Mouse (Mus musculus) erythroid progenitor cell, adult 5-6 weeks (primary cell): ENCODE measurements around the gene Ciao1. TPM values are rescaled to one million over a fixed set of nuclear protein-coding genes. Genes with fewer than 3 reads are reported as not detected.
"Not testable (repeated sequence)": the region's sequence is repeated elsewhere in the genome, so short reads cannot be mapped to it uniquely, and the experiment has no call there.

Source experiments
- ATAC-seq: replicated peaks from 2 replicates; pipeline ENCODE4 v1.8.0; 2016; ENCODE audit warnings: moderate number of reproducible peaks, mild to moderate bottlenecking, moderate TSS enrichment, inconsistent platforms; ENCODE audit not compliant: poor library complexity, low FRiP score, severe bottlenecking
- total RNA-seq, 2 experiments: library from RNA; stranded (forward) in 1 of 2; stranded (reverse) in 1 of 2; fragments of 150-400 nt in 1 of 2; fragments of 186-747, 209-891 nt in 1 of 2; gene quantifications; 2 replicates each; pipeline versions ENCODE4 v1.2.3 to v1.2.4; 2015 to 2017; ENCODE audit warnings: low replicate concordance in 2 of 2

Gene Ciao1
- total RNA-seq, 2 experiments from 2014 or later = 9.2 to 9.4 TPM

- ATAC-seq = no peak
Measured at GRCm38 (mm10) chr2:127251457-127251856, 3.8 kb upstream of the Ciao1 start.

- ATAC-seq = no peak
Measured at GRCm38 (mm10) chr2:127250291-127251008, 2.8 kb upstream of the Ciao1 start.

- peak; percentile 45 for ATAC-seq
Measured at GRCm38 (mm10) chr2:127248334-127249004, 853 bp upstream of the Ciao1 start.

- ATAC-seq = no peak
Measured at GRCm38 (mm10) chr2:127240065-127240464, 7.6 kb downstream of the Ciao1 start.

GRCm38 (mm10) chr2:127237897-127238610 is 9.6 kb downstream of the Ciao1 start:
- ATAC-seq = 0 out of 2 replicates have a peak, but pooled peaks have one; percentile 25

GRCm38 (mm10) chr2:127225261-127225660 is 22.4 kb downstream of the Ciao1 start:
- no peak for ATAC-seq

GRCm38 (mm10) chr2:127217746-127218145 is 29.9 kb downstream of the Ciao1 start:
- ATAC-seq = no peak

- ATAC-seq = no peak
Measured at GRCm38 (mm10) chr2:127210701-127211100, 36.9 kb downstream of the Ciao1 start.

GRCm38 (mm10) chr2:127208452-127208769 is 39.2 kb downstream of the Ciao1 start:
- ATAC-seq = no peak

GRCm38 (mm10) chr2:127207547-127208451 is 39.8 kb downstream of the Ciao1 start, which contains the start of the genes 1810024B03Rik and Snrnp200:
Gene 1810024B03Rik (minus strand): TSS chr2:127208280.
Gene Snrnp200 (plus strand): TSS chr2:127208386.
- peak; percentile 98 for ATAC-seq

GRCm38 (mm10) chr2:127206916-127207315 is 40.7 kb downstream of the Ciao1 start:
- ATAC-seq = no peak

GRCm38 (mm10) chr2:127205936-127206335 is 41.7 kb downstream of the Ciao1 start:
- ATAC-seq = not testable (repeated sequence)

GRCm38 (mm10) chr2:127204932-127205331 is 42.7 kb downstream of the Ciao1 start:
- no peak for ATAC-seq

Other genes starting within 250 kb of the Ciao1 start
- gene Ap4e1, start 239.1 kb downstream of the Ciao1 start, total RNA-seq (2015; ENCODE audit: low replicate concordance) = 6.7 and 7.6 TPM in 2 replicates
- gene Ap4e1, start 239.1 kb downstream of the Ciao1 start, total RNA-seq (2017; ENCODE audit: low replicate concordance) = 9.2 and 17.2 TPM in 2 replicates
- 36.9 and 58.7 TPM in 2 replicates for gene Blvra, start 177.2 kb downstream of the Ciao1 start, total RNA-seq (2015; ENCODE audit: low replicate concordance)
- gene Blvra, start 177.2 kb downstream of the Ciao1 start, total RNA-seq (2017; ENCODE audit: low replicate concordance) = 29.5 and 43.9 TPM in 2 replicates
- 160 and 195 TPM in 2 replicates for gene Ncaph, start 113.9 kb downstream of the Ciao1 start, total RNA-seq (2015; ENCODE audit: low replicate concordance)
- gene Ncaph, start 113.9 kb downstream of the Ciao1 start, total RNA-seq (2017; ENCODE audit: low replicate concordance) = 202 and 244 TPM in 2 replicates
- gene Itpripl1, start 104.4 kb downstream of the Ciao1 start, total RNA-seq (2015; ENCODE audit: low replicate concordance) = 8.0 and 10.8 TPM in 2 replicates
- gene Itpripl1, start 104.4 kb downstream of the Ciao1 start, total RNA-seq (2017; ENCODE audit: low replicate concordance) = 2.2 and 2.4 TPM in 2 replicates
- 0.84 TPM in 1 of 2 replicates, not detected in the other for gene 1810024B03Rik, start 39.5 kb downstream of the Ciao1 start, total RNA-seq (2015; ENCODE audit: low replicate concordance)
- 1.1 TPM in 1 of 2 replicates, not detected in the other for gene 1810024B03Rik, start 39.5 kb downstream of the Ciao1 start, total RNA-seq (2017; ENCODE audit: low replicate concordance)
- 68.3 and 82.5 TPM in 2 replicates for gene Snrnp200, start 39.4 kb downstream of the Ciao1 start, total RNA-seq (2015; ENCODE audit: low replicate concordance)
- 86.6 and 112 TPM in 2 replicates for gene Snrnp200, start 39.4 kb downstream of the Ciao1 start, total RNA-seq (2017; ENCODE audit: low replicate concordance)
- gene Tmem127, start 92 bp upstream of the Ciao1 start, total RNA-seq (2015; ENCODE audit: low replicate concordance) = 13.3 and 29.3 TPM in 2 replicates
- gene Tmem127, start 92 bp upstream of the Ciao1 start, total RNA-seq (2017; ENCODE audit: low replicate concordance) = 25.8 and 28.4 TPM in 2 replicates
- gene Stard7, start 22.4 kb upstream of the Ciao1 start, total RNA-seq (2015; ENCODE audit: low replicate concordance) = 47.2 and 59.5 TPM in 2 replicates
- gene Stard7, start 22.4 kb upstream of the Ciao1 start, total RNA-seq (2017; ENCODE audit: low replicate concordance) = 46.2 and 65.4 TPM in 2 replicates
- gene Dusp2, start 88.3 kb upstream of the Ciao1 start, total RNA-seq (2015; ENCODE audit: low replicate concordance) = 14.8 and 24.7 TPM in 2 replicates
- gene Dusp2, start 88.3 kb upstream of the Ciao1 start, total RNA-seq (2017; ENCODE audit: low replicate concordance) = 3.1 and 16.0 TPM in 2 replicates
- not detected in 2 replicates for gene Astl, start 90.8 kb upstream of the Ciao1 start, total RNA-seq (2015; ENCODE audit: low replicate concordance)
- not detected in 2 replicates for gene Astl, start 90.8 kb upstream of the Ciao1 start, total RNA-seq (2017; ENCODE audit: low replicate concordance)
- gene Adra2b, start 115.4 kb upstream of the Ciao1 start, total RNA-seq (2015; ENCODE audit: low replicate concordance) = not detected in 2 replicates
- not detected in 2 replicates for gene Adra2b, start 115.4 kb upstream of the Ciao1 start, total RNA-seq (2017; ENCODE audit: low replicate concordance)
- not detected in 2 replicates for gene Gpat2, start 177.4 kb upstream of the Ciao1 start, total RNA-seq (2015; ENCODE audit: low replicate concordance)
- gene Gpat2, start 177.4 kb upstream of the Ciao1 start, total RNA-seq (2017; ENCODE audit: low replicate concordance) = not detected in 2 replicates
- 10.5 and 18.0 TPM in 2 replicates for gene Fahd2a, start 196.7 kb upstream of the Ciao1 start, total RNA-seq (2015; ENCODE audit: low replicate concordance)
- 2.4 TPM in 1 of 2 replicates, not detected in the other for gene Fahd2a, start 196.7 kb upstream of the Ciao1 start, total RNA-seq (2017; ENCODE audit: low replicate concordance)